Mouse (Mus musculus) megakaryocyte, embryonic 14.5 days (primary cell): ENCODE measurements around the gene Akt2.

Experiments used
- FLI1 ChIP-seq: IDR thresholded peaks from 2 replicates; pipeline ENCODE4 v1.6.1; 2012; ENCODE audit warnings: low read length, inconsistent platforms, mixed read lengths
- GATA1 ChIP-seq: IDR thresholded peaks from 3 replicates; pipeline ENCODE4 v1.6.1; 2012; ENCODE audit warnings: mixed read lengths, low read length, inconsistent platforms, borderline replicate concordance

DNA sequence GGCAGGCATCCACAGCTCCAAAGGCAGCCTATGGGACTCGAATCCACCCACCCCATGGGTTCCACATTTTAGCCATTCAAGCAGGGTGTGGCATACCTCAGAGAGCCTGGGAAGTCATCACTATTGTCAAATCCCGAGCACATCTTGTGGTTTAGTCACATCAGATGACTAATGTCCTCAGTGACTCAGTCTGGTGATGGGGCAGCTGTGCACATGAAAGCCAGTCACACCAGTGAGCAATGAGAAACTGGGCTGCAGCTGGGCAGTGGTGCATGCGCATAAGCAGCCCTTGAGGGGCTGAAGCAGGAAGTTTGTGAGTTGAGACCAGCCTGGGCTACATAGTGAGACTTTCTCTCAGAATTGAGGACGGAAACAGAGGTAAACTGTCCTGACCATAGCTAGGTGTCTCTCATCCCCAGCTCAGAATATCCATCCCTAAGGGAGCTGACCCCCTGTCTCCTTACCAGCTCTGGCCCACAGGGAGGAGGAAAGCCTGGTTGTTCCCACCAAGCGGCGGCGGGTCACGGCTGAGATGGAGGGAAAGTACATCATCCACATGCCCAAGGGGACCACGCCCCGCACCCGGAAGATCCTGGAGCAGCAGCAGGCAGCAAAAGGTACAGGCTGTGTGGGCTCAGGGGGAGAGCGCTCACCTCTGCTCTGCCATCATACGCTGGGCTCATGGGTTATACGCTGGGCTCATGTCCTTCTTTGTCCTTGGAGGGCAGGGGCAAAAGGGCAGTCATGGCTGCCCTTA, 17.1 kb upstream of the Akt2 start:
- TF ChIP-seq FLI1 = no peak
- no peak for TF ChIP-seq GATA1
